Mouse (Mus musculus) lung, adult 2 months (tissue): ENCODE data around the gene Hba-x. TPM values are rescaled to one million over a fixed set of nuclear protein-coding genes. Genes with fewer than 3 reads are reported as not detected.

Experiments
- DNase-seq: peaks from one replicate; pipeline ENCODE4 v3.0.0; 2022
- H3K4me1 ChIP-seq: fragments of 200-500 bp; 2 replicates; pipeline ENCODE4 v1.6.1; 2011; ENCODE audit warnings: low read length; ENCODE audit not compliant: control insufficient read depth, insufficient read depth
- H3K4me3 ChIP-seq: fragments of 200-500 bp; replicated peaks from 2 replicates; pipeline ENCODE3; 2011; ENCODE audit warnings: low read depth, mild to moderate bottlenecking, control low read depth, low read length; ENCODE audit errors: extremely low read depth
- CTCF ChIP-seq: fragments of 200-500 bp; IDR thresholded peaks from 2 replicates; pipeline ENCODE4 v1.5.1; 2011; ENCODE audit warnings: mild to moderate bottlenecking, low read length, control low read depth; ENCODE audit not compliant: insufficient read depth
- POLR2A ChIP-seq: fragments of 200-500 bp; IDR thresholded peaks from 2 replicates; pipeline ENCODE4 v1.6.1; 2011; ENCODE audit warnings: low read depth, mild to moderate bottlenecking, control low read depth, low read length, borderline replicate concordance; ENCODE audit errors: extremely low read depth
- WGBS: fragments of 180-500 bp; shearing (Covaris S2); methylation state at CpG from one replicate; pipeline ENCODE4 v1.1.7; 2018; 5-methylcytosine and 5-hydroxymethylcytosine counted together
- polyA plus RNA-seq: library from polyadenylated mRNA; depleted of rRNA; stranded (reverse); fragments of >200 nt; gene quantifications from 2 replicates; pipeline ENCODE4 v1.2.3, GENCODE M21; 2012

Gene Hba-x
- polyA plus RNA-seq, 1 experiment = not detected

DNA sequence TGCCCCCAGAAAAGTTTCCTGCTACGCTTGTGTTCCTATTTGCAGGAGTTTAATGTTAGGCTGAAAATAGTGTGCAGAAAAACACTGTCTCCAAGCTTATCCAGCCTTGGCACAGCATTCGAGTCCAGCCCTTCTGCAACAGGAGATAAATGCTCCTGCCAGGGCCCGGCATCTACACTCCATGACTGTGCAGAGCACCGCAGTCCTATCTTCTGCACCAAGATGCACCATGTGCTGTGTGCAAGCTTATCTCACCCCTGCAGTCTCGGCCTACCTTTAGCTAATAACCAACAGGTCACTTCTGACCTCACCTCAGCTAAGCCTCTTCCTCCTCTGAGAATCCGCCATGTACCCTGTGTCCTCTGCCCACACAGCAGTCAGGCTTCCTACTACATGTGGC is 30.6 kb upstream of the Hba-x start:
- 92% methylated on average over 6 of the region's 6 CpGs for WGBS
- no peak for TF ChIP-seq CTCF
- no peak for TF ChIP-seq POLR2A
- no peak for DNase-seq
- H3K4me3 ChIP-seq = no peak overlapping the region
- no peaks in the 10 kb centered on the region; the same call in 1 of the 2 replicates for H3K4me1 ChIP-seq

DNA sequence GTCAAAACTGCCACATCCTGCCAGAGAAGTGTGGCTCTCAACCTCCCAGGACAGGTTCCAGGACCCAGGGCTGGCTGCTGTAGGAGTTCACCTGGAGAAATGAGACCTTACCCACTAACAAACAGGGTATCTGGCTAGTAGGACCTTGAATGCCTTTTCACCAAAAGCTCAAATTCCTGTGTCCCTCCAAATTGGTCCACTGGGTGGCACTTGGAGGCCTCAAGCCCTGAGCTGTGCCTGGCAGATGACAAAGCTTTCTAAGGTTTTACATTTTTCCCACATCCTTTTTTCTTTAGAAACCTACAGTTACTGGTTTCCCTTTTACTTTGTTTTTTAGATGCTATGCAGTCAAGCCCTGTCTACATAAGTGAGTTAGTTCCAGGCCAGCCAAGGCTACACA is 29.1 kb upstream of the Hba-x start:
- no peaks in the 10 kb centered on the region; the same call in 1 of the 2 replicates for H3K4me1 ChIP-seq
- no peak for TF ChIP-seq POLR2A
- no peak for TF ChIP-seq CTCF
- H3K4me3 ChIP-seq = no peak overlapping the region
- DNase-seq = no peak

DNA sequence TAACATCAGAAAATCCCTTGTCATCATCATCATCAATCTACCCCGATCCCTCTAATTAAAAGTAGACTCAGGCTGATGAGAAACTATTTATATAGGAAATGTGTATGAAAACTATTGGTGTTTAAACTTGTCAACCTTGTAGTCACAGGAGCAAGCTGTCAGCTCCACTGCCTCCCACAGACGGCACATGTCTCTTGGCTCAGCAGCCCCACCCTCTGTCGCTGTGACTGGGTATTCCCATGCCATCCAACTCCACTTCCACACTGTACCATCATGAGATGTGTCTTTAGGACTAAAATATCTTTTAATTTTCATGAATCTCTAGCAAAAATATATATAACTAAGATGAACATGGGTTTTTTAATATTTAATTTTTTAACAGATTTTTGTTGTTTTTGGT is 27.9 kb upstream of the Hba-x start:
- 78% methylated on average over 3 of the region's 3 CpGs for WGBS
- TF ChIP-seq POLR2A (no peak), CTCF (no peak)
- DNase-seq = no peak
- Histone ChIP-seq H3K4me3 (no peak overlapping the region), H3K4me1 (no peaks in the 10 kb centered on the region; the same call in 1 of the 2 replicates)

- Histone ChIP-seq H3K4me3 (no peak overlapping the region), H3K4me1 (no peaks in the 10 kb centered on the region)
- TF ChIP-seq POLR2A (no peak), CTCF (no peak)
- 81% methylated on average over 8 of the region's 8 CpGs for WGBS
- DNase-seq = no peak
Measured at GRCm38 (mm10) chr11:32250880-32251763, 25.1 kb upstream of the Hba-x start.

GRCm38 (mm10) chr11:32253121-32253520 is 23.1 kb upstream of the Hba-x start:
- no peak overlapping the region for H3K4me3 ChIP-seq
- DNase-seq = no peak
- 100% methylated on average over 1 of the region's 1 CpGs for WGBS
- TF ChIP-seq CTCF (no peak), POLR2A (no peak)
- no peaks in the 10 kb centered on the region for H3K4me1 ChIP-seq

- no peak for TF ChIP-seq POLR2A
- 94% methylated on average over 1 of the region's 1 CpGs for WGBS
- no peaks in the 10 kb centered on the region for H3K4me1 ChIP-seq
- H3K4me3 ChIP-seq = no peak overlapping the region
- DNase-seq = no peak
Measured at GRCm38 (mm10) chr11:32256146-32256545, 20.1 kb upstream of the Hba-x start.

DNA sequence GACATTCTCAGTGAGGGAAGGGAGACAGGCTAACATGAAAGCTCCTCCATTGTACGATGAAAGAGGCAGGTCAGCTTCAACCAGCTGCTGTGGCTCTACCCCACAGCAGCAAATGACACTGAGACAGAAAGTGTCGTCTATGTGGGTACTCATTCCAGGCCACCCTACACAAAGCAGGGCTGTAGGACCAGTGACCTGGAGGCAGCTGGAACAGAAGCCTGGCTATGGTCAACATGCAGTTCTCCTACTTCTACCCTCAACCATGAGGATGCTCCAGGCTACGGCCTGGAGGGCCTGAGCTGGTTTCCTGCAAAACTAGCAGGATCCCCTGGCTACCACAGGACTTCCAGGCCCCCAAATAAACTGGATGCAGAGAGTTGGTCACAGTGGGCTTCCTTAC is 19.6 kb upstream of the Hba-x start:
- TF ChIP-seq CTCF (no peak), POLR2A (no peak)
- H3K4me3 ChIP-seq = no peak overlapping the region
- WGBS = 92% methylated on average over 3 of the region's 3 CpGs
- no peaks in the 10 kb centered on the region for H3K4me1 ChIP-seq
- no peak for DNase-seq

- 65% methylated on average over 10 of the region's 10 CpGs for WGBS
- DNase-seq = no peak
- no peak overlapping the region for H3K4me3 ChIP-seq
- TF ChIP-seq POLR2A (no peak), CTCF (no peak)
- 0 out of 2 replicates have a peak, but pooled peaks cover 2% of the 10 kb centered on the region for H3K4me1 ChIP-seq
Measured at GRCm38 (mm10) chr11:32262674-32263415, 13.4 kb upstream of the Hba-x start.

DNA sequence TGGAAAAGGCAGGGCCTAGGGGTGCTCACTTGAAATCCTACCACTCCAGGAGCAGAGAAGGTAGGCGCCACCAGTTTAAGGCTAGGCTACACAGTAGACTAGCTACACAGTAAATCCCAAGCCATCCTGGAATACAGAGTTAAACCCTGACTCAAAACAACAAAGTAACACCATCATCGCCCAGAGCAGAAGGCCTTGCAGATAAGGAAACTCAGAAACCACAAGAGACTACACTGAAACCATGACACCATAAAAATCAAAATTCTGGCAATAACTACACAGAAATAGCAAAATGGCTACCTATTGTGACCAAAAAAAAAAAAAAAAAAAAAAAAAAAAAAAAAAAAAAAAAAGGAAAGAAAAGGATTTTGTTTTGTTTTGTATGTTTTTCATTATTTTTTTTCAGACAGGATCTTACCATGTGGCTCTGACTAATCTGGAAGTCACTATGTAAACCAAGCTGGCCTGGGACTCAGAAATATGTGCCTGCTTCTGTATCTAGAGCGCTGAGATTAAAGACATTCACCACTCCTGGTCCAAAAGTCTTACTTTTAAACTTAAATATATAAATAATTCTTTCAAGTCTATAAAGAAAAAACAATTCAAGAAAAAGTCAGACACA is 11.0 kb upstream of the Hba-x start:
- Histone ChIP-seq H3K4me1 (0 out of 2 replicates have a peak, but pooled peaks cover 2% of the 10 kb centered on the region), H3K4me3 (no peak overlapping the region)
- no peak for TF ChIP-seq POLR2A
- no peak for TF ChIP-seq CTCF
- DNase-seq = no peak
- 86% methylated on average over 3 of the region's 3 CpGs for WGBS

DNA sequence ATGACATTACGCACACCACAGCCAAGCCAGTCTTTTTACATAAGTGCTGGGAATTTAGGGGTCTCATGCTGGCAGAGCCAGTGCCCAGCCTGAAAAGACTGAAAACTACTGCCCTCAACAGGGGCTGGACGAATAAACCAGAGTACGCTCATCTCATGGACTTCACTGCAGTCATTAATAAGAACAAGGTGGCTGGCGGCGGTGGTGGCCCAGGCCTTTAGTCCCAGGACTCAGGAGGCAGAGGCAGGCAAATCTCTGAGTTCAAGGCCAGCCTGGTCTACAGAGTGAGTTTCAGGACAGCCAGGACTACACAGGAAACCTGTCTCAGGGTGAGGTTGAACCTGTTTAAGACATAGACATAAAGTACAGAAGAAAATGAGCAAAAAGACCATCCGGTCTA is 10.0 kb upstream of the Hba-x start:
- 93% methylated on average over 6 of the region's 6 CpGs for WGBS
- 0 out of 2 replicates have a peak, but pooled peaks cover 2% of the 10 kb centered on the region for H3K4me1 ChIP-seq
- TF ChIP-seq CTCF (no peak), POLR2A (no peak)

GRCm38 (mm10) chr11:32266776-32267175 is 9.4 kb upstream of the Hba-x start:
- Histone ChIP-seq H3K4me1 (0 out of 2 replicates have a peak, but pooled peaks cover 2% of the 10 kb centered on the region), H3K4me3 (peak overlapping the region; percentile 82)
- WGBS = 19% methylated on average over 6 of the region's 6 CpGs
- no peak for DNase-seq
- TF ChIP-seq CTCF = no peak
- no peak for TF ChIP-seq POLR2A

More for the DNA sequence above, 10.0 kb upstream of the Hba-x start:
- no peak for DNase-seq
- H3K4me3 ChIP-seq = no peak overlapping the region
